Mouse (Mus musculus) bone marrow, adult 2 months (tissue): ENCODE measurements around the gene Kcnk1.

Source experiments
- CTCF ChIP-seq: fragments of 200-500 bp; IDR thresholded peaks from 2 replicates; pipeline ENCODE4 v1.5.1; 2011; ENCODE audit warnings: low read length, control low read depth; ENCODE audit not compliant: control insufficient read depth, insufficient read depth
- POLR2A ChIP-seq: fragments of 200-500 bp; IDR thresholded peaks from 2 replicates; pipeline ENCODE4 v1.6.1; 2011; ENCODE audit warnings: low read depth, mild to moderate bottlenecking, control low read depth, low read length, borderline replicate concordance; ENCODE audit not compliant: control insufficient read depth

GRCm38 (mm10) chr8:126012334-126012733 lies 17.4 kb downstream of the Kcnk1 start:
- TF ChIP-seq CTCF (no peak), POLR2A (no peak)
